Comparison of ENCODE assay signal across 8 mouse cellular contexts in the genomic region with DNA sequence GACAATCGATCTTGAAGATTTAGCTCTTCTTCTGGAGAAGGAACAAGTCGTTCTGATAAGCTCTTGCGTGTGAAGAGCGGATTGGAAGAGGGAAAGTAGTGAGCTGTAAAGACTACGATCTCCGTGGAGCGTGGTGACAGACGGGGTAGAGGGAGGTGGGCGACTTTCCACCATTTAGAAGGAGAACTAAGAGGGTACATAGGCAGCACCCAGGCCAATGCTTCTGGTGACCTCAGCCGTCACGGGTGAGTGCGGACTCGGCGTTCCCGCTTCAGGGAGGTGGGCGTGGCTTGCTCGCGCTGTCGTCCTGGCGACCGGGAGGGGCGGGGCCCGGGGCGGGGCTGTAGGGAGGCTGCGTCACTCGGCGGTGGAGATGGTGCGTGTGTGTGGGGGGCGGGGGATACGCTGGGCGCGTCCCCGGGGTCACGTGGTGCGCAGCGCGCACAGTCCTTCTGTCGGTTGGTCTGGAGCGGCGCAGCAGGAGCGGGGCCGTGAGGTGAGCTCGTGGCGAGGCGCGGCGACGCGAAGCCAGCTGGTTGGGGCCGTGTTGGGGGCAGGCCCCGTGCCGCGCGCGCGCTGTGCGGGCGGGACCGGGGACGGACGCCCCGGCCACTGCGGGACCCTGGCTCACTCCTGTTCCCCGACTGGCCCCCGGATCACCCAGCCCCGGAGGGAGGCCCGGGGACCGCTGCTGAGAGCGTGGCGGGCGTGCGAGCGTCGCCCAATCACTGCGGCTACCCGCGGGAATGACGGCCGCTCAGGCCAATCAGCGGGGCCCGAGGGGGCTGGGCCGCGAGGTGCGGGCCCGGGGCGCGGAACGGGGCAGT. TPM values are rescaled to one million over a fixed set of nuclear protein-coding genes. Genes with fewer than 3 reads are reported as not detected.
DNase-seq lines count a peak whose midpoint lies in the region; ATAC-seq and TF ChIP-seq lines count a peak whose summit lies in the region.

A gene (plus strand): TSS at position 165 of the 827 bp plus-strand sequence.

- intact Hi-C loops in heart, postnatal 14 days (cut with DNase I): loop anchor here (2.0 kb wide), 1 partner anchor 16 kb away; a partner anchor contains a TSS

- H3K4me3 ChIP-seq in ES-Bruce4 (ENCODE audit: low read depth, low read length): peak within 1 kb of the TSS; percentile 97
- H3K4me3 ChIP-seq in forebrain, embryonic 14.5 days (ENCODE audit: low read depth, low read length): peak within 1 kb of the TSS; percentile 67
- H3K4me3 ChIP-seq in lung, adult 2 months (replicated peaks; ENCODE audit: extremely low read depth, low read depth, low read length): peak within 1 kb of the TSS; percentile 97

- H3K9me3 ChIP-seq in ES-Bruce4 (replicated peaks; ENCODE audit: control insufficient read depth, insufficient read depth, low read length, poor library complexity, severe bottlenecking): no peaks in the 10 kb centered on the region
- H3K9me3 ChIP-seq in forebrain, embryonic 14.5 days (replicated peaks; ENCODE audit: control insufficient read depth, low read length): no peaks in the 10 kb centered on the region

- TF ChIP-seq POLR2A in ES-Bruce4 (IDR thresholded peaks at IDR 0.05; ENCODE audit: insufficient read depth, low read length): peak; percentile 73
- peak; percentile 91; the same call in 1 of the 2 replicates for TF ChIP-seq POLR2A in lung, adult 2 months (IDR thresholded peaks at IDR 0.05; ENCODE audit: borderline replicate concordance, extremely low read depth, low read depth, low read length)

- WGBS in forebrain, embryonic 14.5 days: under 1% methylated on average over 58 of the region's 88 CpGs
- under 1% methylated on average over 81 of the region's 88 CpGs for WGBS in lung, adult 2 months

- H3K4me2 ChIP-seq in forebrain, embryonic 14.5 days (ENCODE audit: low read length): peak within 1 kb of the TSS; percentile 75

- peak; percentile 93 for ATAC-seq in cerebellum, adult (ENCODE audit: insufficient number of reproducible peaks, low FRiP score, low TSS enrichment)
- ATAC-seq in forebrain, embryonic 14.5 days: peak; percentile 98
- ATAC-seq in neutrophil, adult 5-6 weeks (ENCODE audit: extremely low read depth, insufficient number of reproducible peaks, low FRiP score, poor library complexity, severe bottlenecking): peak; percentile 92

- peaks cover 6% of the 10 kb centered on the region for H3K36me3 ChIP-seq in ES-Bruce4 (ENCODE audit: control insufficient read depth, insufficient read depth, low read length, poor library complexity, severe bottlenecking)
- 0 out of 2 replicates have a peak, but pooled peaks cover 8% of the 10 kb centered on the region for H3K36me3 ChIP-seq in forebrain, embryonic 14.5 days (ENCODE audit: control insufficient read depth, insufficient read depth, low read length)

- peak within 1 kb of the TSS; percentile 46; the same call in 1 of the 2 replicates for H3K27ac ChIP-seq in ES-Bruce4 (ENCODE audit: insufficient read depth, low read length)
- peak within 1 kb of the TSS; percentile 95 for H3K27ac ChIP-seq in forebrain, embryonic 14.5 days (ENCODE audit: low read depth, low read length)

- peak; percentile 97 for DNase-seq in forebrain, embryonic 14.5 days (ENCODE audit: low spot score)
- peak; percentile 99 for DNase-seq in heart, postnatal 14 days
- peak; percentile 95 to 98 for DNase-seq in layer of hippocampus, adult 18-20 months (ENCODE audit: low spot score in 2 of 2)
- peak; percentile 97 for DNase-seq in lung, adult 2 months
- DNase-seq in thymus, adult 18-20 months: peak; percentile 96

- 0 out of 2 replicates have a peak, but pooled peaks have one; percentile 46 for TF ChIP-seq EP300 in ES-Bruce4 (IDR thresholded peaks at IDR 0.05; ENCODE audit: insufficient read depth, low read depth, low read length)

- H3K9ac ChIP-seq in ES-Bruce4 (ENCODE audit: low read depth, poor library complexity, severe bottlenecking): peak within 1 kb of the TSS; percentile 78
- H3K9ac ChIP-seq in forebrain, embryonic 14.5 days (ENCODE audit: low read length): peak within 1 kb of the TSS; percentile 90

- TF ChIP-seq CTCF in ES-Bruce4 (IDR thresholded peaks at IDR 0.05; ENCODE audit: low read depth, low read length): no peak
- no peak for TF ChIP-seq CTCF in lung, adult 2 months (IDR thresholded peaks at IDR 0.05; ENCODE audit: insufficient read depth, low read length)

- peaks cover 2% of the 10 kb centered on the region for H3K4me1 ChIP-seq in ES-Bruce4 (ENCODE audit: control insufficient read depth, insufficient read depth, low read length)
- peaks cover 12% of the 10 kb centered on the region for H3K4me1 ChIP-seq in forebrain, embryonic 14.5 days (ENCODE audit: control insufficient read depth, insufficient read depth, low read length)
- H3K4me1 ChIP-seq in lung, adult 2 months (ENCODE audit: control insufficient read depth, insufficient read depth, low read length): peaks cover 10% of the 10 kb centered on the region

- no peaks in the 10 kb centered on the region for H3K27me3 ChIP-seq in ES-Bruce4 (ENCODE audit: control insufficient read depth, insufficient read depth, low read length, poor library complexity, severe bottlenecking)
- H3K27me3 ChIP-seq in forebrain, embryonic 14.5 days (replicated peaks; ENCODE audit: control insufficient read depth, insufficient read depth, low read length): no peaks in the 10 kb centered on the region

RNA-seq across cellular contexts. Expression of the gene that starts here (rescaled TPM):
- polyA plus RNA-seq in ES-Bruce4 (2011; ENCODE audit: insufficient read depth, insufficient read length, low read depth, missing spikeins): 71.2 and 78.8 TPM in 2 replicates
- polyA plus RNA-seq in forebrain, embryonic 14.5 days (2014; fragmentation: Nextera tagmentation; extraction: Ambion mirVana): 121 and 143 TPM in 2 replicates
- total RNA-seq in heart, postnatal 14 days (2021): 10 to 100 TPM; 19.5 to 20.3 TPM
- total RNA-seq in layer of hippocampus, adult 18-20 months (2021): 100 to 1,000 TPM; 104 to 108 TPM
- polyA plus RNA-seq in lung, adult 2 months (2012; rRNA removed): 15.8 and 19.9 TPM in 2 replicates
- total RNA-seq in neutrophil, adult 5-6 weeks (2017): 42.7 and 80.4 TPM in 2 replicates

Comparison
In these comparisons a context has a peak if more than half of its experiments do, and no peak if none do; other contexts are left out.
1. Peak in every context shown above with its lines: DNase-seq, ATAC-seq, H3K4me3 ChIP-seq and H3K27ac ChIP-seq.